Mouse (Mus musculus): Measurements from ENCODE around the gene Rbfox1.

DNA sequence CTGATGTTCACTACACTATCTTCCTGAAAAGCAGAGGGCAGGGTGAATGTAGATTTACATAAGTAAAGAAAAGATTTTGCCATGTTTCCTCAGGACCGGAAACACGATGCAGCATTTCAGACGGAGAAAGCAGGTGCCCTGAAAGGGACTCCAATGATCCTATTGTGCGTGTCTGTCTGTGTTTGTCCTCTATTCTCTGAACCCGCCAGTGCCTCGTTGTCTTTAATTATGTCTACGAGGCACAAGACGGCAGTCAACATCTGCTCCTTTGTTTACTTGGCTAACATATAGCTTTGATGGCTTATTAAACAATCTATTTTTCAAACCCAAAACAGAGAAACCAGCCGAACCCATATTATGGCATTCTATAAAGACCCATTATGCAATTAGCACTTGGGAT is 1167.3 kb downstream of the Rbfox1 start:
- no peak for TF ChIP-seq CTCF (IDR thresholded peaks at IDR 0.05; ENCODE audit: low read depth)
- no peak for TF ChIP-seq EP300 (optimal IDR thresholded peaks at IDR 0.05)
